Mouse (Mus musculus): ENCODE results near the gene Fam83e.

DNA sequence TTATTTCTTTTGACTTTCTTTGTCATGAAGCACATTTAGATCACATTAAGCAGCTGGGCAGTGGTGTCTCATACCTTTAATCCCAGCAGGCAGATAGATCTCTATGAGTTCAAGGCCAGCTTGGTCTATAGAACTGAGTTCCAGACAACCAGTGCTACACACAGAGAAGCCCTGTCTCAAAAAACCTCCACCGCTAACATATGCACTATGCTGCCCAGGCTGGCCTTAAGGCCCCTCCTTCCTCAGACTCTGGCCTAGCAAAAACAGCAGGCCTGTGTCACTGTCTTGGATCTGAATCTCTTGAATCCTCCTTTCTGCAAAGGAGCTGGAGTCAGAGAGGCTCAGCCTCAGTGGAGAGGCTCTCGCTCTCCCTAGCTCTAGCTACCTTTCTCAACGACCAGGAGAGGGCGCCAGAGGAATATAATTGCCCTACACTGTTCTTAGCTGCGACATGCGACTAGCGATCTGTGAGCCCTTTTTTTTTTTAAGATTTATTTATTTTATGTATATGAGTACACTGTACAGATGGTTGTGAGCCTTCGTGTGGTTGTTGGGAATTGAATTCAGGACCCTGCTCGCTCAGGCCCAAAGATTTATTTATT is 18.3 kb downstream of the Fam83e start:
- TF ChIP-seq FOSL1 (IDR thresholded peaks at IDR 0.05; ENCODE audit: insufficient read depth, low read length, poor library complexity, severe bottlenecking) (no peak), MAX (IDR thresholded peaks at IDR 0.05) (no peak), USF1 (IDR thresholded peaks at IDR 0.05; ENCODE audit: low read depth) (no peak), CTCF (IDR thresholded peaks at IDR 0.05; ENCODE audit: control insufficient read depth, insufficient read depth, insufficient read length) (no peak)
